Comparison of ENCODE assay signal across 1 mouse cellular context in genomic region chr12:29712795-29713721, GRCm38 (mm10).
A peak's percentile ranks its signal among the peaks of the same experiment; 100 is the strongest.
TF ChIP-seq lines count a peak whose summit lies in the region.

No protein-coding gene starts in this region.

TF ChIP-seq in CH12.LX, 34 proteins besides CTCF, POLR2A, EP300 and RAD21 (continued from another document):
- 0 out of 2 replicates have a peak, but pooled peaks have one; percentile 30 for TF ChIP-seq MYC (IDR thresholded peaks at IDR 0.05; ENCODE audit: low read depth, low read length)
- no peak for TF ChIP-seq IRF4 (IDR thresholded peaks at IDR 0.05; ENCODE audit: low read depth, low read length)
- no peak for TF ChIP-seq USF2 (conservative IDR thresholded peaks at IDR 0.05; ENCODE audit: low read depth, low read length)
- no peak for TF ChIP-seq ZKSCAN1 (IDR thresholded peaks at IDR 0.05; ENCODE audit: borderline replicate concordance, low read depth, low read length)
- no peak for TF ChIP-seq E2F4 (IDR thresholded peaks at IDR 0.05; ENCODE audit: insufficient replicate concordance, low read depth, low read length)
- TF ChIP-seq ZC3H11A (IDR thresholded peaks at IDR 0.05; ENCODE audit: low read depth, low read length), result no peak
- TF ChIP-seq MAX (IDR thresholded peaks at IDR 0.05; ENCODE audit: low read length), result 0 out of 2 replicates have a peak, but pooled peaks have one; percentile 8
- TF ChIP-seq CHD2 (IDR thresholded peaks at IDR 0.05; ENCODE audit: low read length), result no peak
- no peak for TF ChIP-seq GABPA (IDR thresholded peaks at IDR 0.05; ENCODE audit: insufficient replicate concordance, low read depth, low read length)
- no peak for TF ChIP-seq BHLHE40 (IDR thresholded peaks at IDR 0.05; ENCODE audit: low read depth, low read length)
- peak; percentile 4; the same call in 1 of the 2 replicates for TF ChIP-seq SMC3 (IDR thresholded peaks at IDR 0.05; ENCODE audit: low read depth, low read length)
- no peak for TF ChIP-seq UBTF (IDR thresholded peaks at IDR 0.05; ENCODE audit: low read depth, low read length)
- peak; percentile 51; the same call in 1 of the 2 replicates for TF ChIP-seq TBP (conservative IDR thresholded peaks at IDR 0.05; ENCODE audit: low read depth, low read length)
- TF ChIP-seq MAZ (IDR thresholded peaks at IDR 0.05; ENCODE audit: low read depth, low read length), result no peak
- no peak for TF ChIP-seq JUN (IDR thresholded peaks at IDR 0.05; ENCODE audit: insufficient read depth, low read depth, low read length)
- no peak for TF ChIP-seq MEF2A (IDR thresholded peaks at IDR 0.05; ENCODE audit: borderline replicate concordance, low read depth, low read length)
- no peak for TF ChIP-seq HCFC1 (IDR thresholded peaks at IDR 0.05; ENCODE audit: low read depth, low read length)
- TF ChIP-seq MAFK (IDR thresholded peaks at IDR 0.05; ENCODE audit: insufficient replicate concordance, low read length), result peak; percentile 37; the same call in 1 of the 2 replicates
- no peak for TF ChIP-seq POLR2AphosphoS2 (IDR thresholded peaks at IDR 0.05; ENCODE audit: low read depth, low read length)
- no peak for TF ChIP-seq JUND (conservative IDR thresholded peaks at IDR 0.05; ENCODE audit: low read depth, low read length)
- TF ChIP-seq TCF12 (IDR thresholded peaks at IDR 0.05; ENCODE audit: low read depth, low read length), result no peak
